Mouse (Mus musculus) kidney, adult 8-10 months (tissue): Measurements from ENCODE around the gene Kirrel2.

ENCODE experiments used
- DNase-seq, 2 experiments: peaks; one replicate each; pipeline ENCODE4 v3.0.0; 2022

Kirrel2 gene

DNA sequence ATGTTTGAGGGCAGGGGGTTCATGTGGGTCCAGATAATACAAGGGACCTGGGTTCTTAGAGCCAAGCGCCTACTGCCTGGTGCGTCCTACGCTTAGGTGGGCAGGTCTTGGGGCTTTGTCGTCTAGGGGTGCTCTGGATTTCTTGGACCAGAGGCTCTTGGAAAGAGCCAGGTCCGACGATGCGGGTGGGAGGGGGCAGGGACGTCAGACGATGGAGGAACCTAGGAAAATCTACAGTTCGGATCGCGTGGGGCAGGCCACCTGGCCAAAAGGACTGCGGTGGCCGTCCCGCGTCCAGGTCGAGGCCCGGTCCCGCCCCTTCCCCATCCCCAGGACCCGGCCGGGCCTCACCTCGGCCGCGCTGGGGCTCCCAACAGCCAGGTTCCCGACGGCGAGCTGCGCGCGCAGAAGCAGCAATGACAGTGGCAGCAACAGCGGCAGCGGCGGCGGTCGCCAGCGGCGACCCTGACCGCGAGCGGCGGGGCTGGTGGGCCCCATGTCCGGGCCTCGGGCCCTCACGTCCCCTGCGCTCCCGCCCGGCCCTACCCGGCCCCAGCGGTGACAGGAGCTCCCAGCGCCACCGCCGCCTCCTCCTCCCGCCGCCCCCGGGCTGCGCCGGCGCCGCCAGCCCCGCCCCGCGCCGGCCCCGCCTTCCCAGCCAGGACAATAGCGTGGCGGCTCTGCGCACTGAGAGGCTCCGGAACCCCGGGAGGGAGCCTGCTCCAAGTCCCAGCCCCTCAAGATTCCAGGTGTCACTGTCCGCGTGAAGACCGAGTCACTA lies 12.3 kb downstream of the Kirrel2 start, which contains the start of gene Aplp1:
Aplp1 (minus strand) TSS at position 565 of the 781 bp plus-strand sequence.
- peak; percentile 22 to 41 for DNase-seq

GRCm38 (mm10) chr7:30444154-30444970 lies 13.1 kb downstream of the Kirrel2 start:
- no peak for DNase-seq

- no peak for DNase-seq
These were observed 13.8 kb downstream of the Kirrel2 start for GRCm38 (mm10) chr7:30443696-30444095.

DNA sequence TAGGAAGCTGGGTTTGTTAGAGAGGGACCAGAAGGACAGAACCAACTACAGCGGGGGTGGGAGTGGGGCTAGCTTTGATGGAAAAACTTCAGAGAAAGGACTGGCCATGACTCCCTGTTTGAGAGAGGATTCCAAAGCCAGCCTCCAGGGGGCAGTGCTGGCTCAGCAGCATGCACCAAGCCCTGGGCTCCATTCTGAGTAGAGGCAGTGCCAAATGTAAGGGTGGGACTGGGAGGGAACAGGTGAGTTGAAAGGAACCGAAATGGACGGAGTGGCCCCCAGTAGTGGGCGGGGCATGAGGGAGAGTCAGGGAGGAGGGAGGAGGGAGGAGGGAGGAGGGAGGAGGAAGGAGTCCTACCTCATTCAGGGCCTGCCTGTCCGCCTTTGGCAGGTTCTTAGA lies 16.8 kb downstream of the Kirrel2 start:
- peak in 1 of 2 experiments; percentile 32 for DNase-seq

DNA sequence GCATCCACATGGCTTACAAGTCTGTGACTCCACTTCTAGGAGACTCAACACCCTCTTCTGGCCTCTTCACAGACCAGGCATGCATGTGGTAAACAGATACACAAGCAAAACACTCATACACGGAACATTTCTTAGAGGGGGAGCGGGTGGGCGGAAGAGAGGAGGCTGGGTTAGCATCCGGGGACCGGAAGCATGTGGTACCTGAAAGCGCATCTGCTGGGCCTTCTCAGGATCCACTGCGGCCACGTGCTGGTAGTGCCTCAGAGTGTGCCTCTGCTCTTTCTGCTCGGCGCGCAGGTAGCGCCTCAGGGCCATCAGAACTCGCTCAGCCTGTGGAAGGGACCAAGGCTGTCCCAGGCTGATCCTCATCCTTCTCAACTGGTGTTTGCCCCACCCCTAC lies 17.8 kb downstream of the Kirrel2 start:
- no peak for DNase-seq

GRCm38 (mm10) chr7:30436879-30437278 lies 20.6 kb downstream of the Kirrel2 start:
- DNase-seq, result no peak

- DNase-seq, result no peak
These were observed 22.3 kb downstream of the Kirrel2 start for GRCm38 (mm10) chr7:30435156-30435555.

- DNase-seq, result no peak
These were observed 22.8 kb downstream of the Kirrel2 start for GRCm38 (mm10) chr7:30434701-30435100.

DNA sequence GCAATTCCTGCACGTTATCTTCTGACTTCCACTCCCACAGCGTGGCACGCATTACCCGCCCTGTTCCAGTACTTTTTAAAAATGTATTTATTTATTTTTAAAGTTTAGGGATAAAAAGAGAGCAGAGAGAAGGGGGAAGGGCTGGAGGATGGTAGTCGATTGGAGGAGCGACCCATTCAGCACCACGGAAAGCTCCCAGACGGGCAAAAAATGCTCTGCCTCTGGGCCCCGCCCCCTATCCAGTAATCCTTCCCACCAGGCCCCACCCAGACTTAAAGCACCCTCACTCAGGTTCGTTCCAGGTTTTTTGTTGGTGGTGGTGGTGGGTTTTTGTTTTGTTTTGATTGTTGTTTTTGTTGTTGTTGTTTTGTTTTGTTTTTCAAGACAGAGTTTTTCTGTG lies 23.3 kb downstream of the Kirrel2 start:
- peak; percentile 38 to 59 for DNase-seq

GRCm38 (mm10) chr7:30431793-30432192 lies 25.7 kb downstream of the Kirrel2 start:
- DNase-seq, result peak; percentile 33 to 69

- no peak for DNase-seq
These were observed 27.3 kb downstream of the Kirrel2 start for GRCm38 (mm10) chr7:30430191-30430590.

DNA sequence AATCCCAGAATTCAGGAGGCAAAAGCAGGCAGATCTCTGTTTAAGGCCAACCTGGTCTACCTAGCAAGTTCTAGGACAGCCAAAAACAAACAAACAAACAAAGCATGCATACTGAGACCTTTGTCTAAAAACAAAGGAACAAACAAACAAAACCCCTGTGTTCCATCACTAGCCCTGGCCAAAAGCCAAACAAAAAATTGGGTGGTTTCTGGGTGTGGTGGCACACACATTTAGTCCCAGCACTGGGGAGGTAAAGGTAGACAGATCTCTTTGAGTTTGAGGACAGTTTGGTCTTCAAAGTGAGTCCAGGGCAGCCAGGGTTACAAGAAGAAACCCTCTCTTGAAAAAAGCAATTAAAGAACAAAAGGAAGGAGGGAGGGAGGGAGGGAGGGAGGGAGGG lies 28.2 kb downstream of the Kirrel2 start:
- no peak for DNase-seq

- DNase-seq, result peak in 1 of 2 experiments; percentile 24
These were observed 34.3 kb downstream of the Kirrel2 start for GRCm38 (mm10) chr7:30423071-30423641.

- no peak for DNase-seq
These were observed 34.9 kb downstream of the Kirrel2 start for GRCm38 (mm10) chr7:30422560-30422959.

GRCm38 (mm10) chr7:30421890-30422435 lies 35.5 kb downstream of the Kirrel2 start:
- DNase-seq, result peak; percentile 73 to 79

DNA sequence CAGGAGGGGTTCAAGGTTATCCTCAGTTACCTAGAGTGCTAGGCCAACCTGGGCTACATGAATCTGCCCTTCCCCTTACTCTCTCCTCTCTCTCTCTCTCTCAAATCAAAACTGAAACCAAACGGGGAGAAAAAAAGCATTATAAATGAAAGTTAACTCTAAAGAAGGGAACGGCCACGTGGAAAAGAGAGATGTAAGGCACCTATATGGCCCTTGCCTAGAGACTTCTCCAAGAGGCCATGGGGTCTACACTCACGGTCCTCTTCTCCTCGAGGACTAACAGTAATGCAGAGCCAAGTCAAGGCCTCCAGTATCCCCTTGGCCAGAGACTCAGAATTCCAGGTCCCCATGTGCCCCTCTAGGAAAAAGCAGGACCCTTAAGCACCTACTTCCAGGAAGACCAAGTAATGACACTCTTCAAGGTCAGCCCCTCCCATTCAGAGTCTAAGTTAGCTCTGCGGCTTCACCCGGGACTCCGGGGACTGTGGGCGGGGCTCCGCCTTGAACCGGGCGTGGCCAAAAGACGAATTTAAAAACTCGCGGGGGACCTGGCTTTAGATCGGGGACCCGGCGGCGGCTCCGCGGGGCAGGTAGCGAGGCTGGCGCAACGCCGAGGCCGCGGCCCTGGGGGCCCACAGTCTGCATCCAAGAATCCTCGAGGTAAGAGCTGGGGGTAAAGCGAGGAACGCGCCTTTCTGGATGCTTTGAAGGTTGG lies 36.2 kb downstream of the Kirrel2 start, which contains the start of gene Nfkbid:
Nfkbid (plus strand) TSS at position 558 of the 715 bp plus-strand sequence.
- peak; percentile 64 to 68 for DNase-seq

- no peak for DNase-seq
These were observed 36.8 kb downstream of the Kirrel2 start for GRCm38 (mm10) chr7:30420673-30421072.

GRCm38 (mm10) chr7:30419561-30420499 lies 37.7 kb downstream of the Kirrel2 start, which contains the start of gene Hcst:
TSS of gene Hcst (minus strand) at chr7:30419854.
- no peak for DNase-seq

GRCm38 (mm10) chr7:30417856-30418255 lies 39.6 kb downstream of the Kirrel2 start:
- no peak for DNase-seq

DNA sequence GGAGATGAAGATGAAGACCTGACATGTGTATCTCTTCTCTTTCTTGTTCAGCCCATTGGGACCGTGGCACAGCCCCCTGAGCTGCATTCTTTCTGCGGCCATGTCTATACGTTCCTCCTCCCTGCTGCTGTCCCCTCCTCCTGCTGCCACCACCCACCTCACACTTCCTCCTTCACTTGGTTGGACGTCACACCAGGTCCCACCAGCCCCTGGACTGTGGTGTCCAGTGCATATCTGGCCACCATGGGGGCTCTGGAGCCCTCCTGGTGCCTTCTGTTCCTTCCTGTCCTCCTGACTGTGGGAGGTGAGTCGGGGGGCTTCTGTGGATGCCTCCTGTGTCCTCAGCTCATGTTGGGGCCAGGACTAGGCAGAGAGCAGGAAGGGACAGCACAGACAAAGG lies 43.9 kb downstream of the Kirrel2 start, which contains the start of gene Tyrobp:
Tyrobp (plus strand) TSS at position 165 of the 400 bp plus-strand sequence.
- DNase-seq, result no peak

- no peak for DNase-seq
These were observed 44.7 kb downstream of the Kirrel2 start for GRCm38 (mm10) chr7:30412735-30413147.
